Mouse (Mus musculus): ENCODE data around the gene U2af2. TPM values are rescaled to one million over a fixed set of nuclear protein-coding genes. Genes with fewer than 3 reads are reported as not detected.

U2af2 gene
- total and polyA plus RNA-seq, 2 experiments, result 30.4 to 90.4 TPM

DNA sequence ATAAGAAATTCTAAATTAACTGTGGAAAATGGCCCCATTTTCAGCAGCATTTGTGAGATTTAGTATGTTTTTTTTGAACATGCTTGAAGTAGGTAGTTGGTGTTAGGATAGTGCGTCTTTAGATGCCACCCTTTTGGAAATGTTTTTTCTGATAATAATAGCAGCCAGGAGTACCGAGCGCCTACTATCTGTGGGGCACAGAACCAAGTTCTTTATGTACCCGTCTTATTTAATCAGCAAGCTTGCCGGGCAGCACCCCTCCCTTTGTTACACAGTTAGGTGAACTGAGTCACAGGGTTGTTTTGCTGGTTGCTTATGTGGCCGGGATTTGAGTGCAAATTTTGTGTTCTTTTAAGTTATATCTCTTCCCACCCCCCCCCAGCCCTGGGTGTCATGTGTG is 19.3 kb downstream of the U2af2 start:
- Histone ChIP-seq H3K36me3 (ENCODE audit: control insufficient read depth, insufficient read depth, low read length) (peaks cover 32% of the 10 kb centered on the region), H3K79me2 (ENCODE audit: control insufficient read depth, insufficient read depth, low read length) (peaks cover 30% of the 10 kb centered on the region), H3K9ac (ENCODE audit: low read depth, low read length) (peak overlapping the region; percentile 10; the same call in 1 of the 2 replicates), H3K27me3 (ENCODE audit: control insufficient read depth, insufficient read depth, low read length) (no peaks in the 10 kb centered on the region), H3K4me3 (ENCODE audit: insufficient read depth, low read depth, low read length) (peak overlapping the region; percentile 97), H3K4me1 (ENCODE audit: control insufficient read depth, insufficient read depth, low read length) (peaks cover 22% of the 10 kb centered on the region), H3K27ac (replicated peaks; ENCODE audit: insufficient read depth, low read depth, low read length) (no peak overlapping the region; the same call in 1 of the 2 replicates)
- WGBS, result 9% methylated on average over 6 of the region's 6 CpGs
- TF ChIP-seq CTCF (IDR thresholded peaks at IDR 0.05; ENCODE audit: low read depth, low read length), result no peak
- TF ChIP-seq POLR2A (IDR thresholded peaks at IDR 0.05; ENCODE audit: extremely low read depth, insufficient read depth, low read length), result no peak
- DNase-seq (ENCODE audit: extremely low read depth, low read depth, low spot score), result peak; percentile 45

GRCm38 (mm10) chr7:5081939-5082338 is 20.0 kb downstream of the U2af2 start:
- peaks cover 26% of the 10 kb centered on the region for H3K4me1 ChIP-seq (ENCODE audit: control insufficient read depth, insufficient read depth, low read length)
- H3K79me2 ChIP-seq (ENCODE audit: control insufficient read depth, insufficient read depth, low read length), result peaks cover 33% of the 10 kb centered on the region
- TF ChIP-seq POLR2A (IDR thresholded peaks at IDR 0.05; ENCODE audit: extremely low read depth, insufficient read depth, low read length), result no peak
- no peak for TF ChIP-seq CTCF (IDR thresholded peaks at IDR 0.05; ENCODE audit: low read depth, low read length)
- no peak overlapping the region for H3K27ac ChIP-seq (replicated peaks; ENCODE audit: insufficient read depth, low read depth, low read length)
- no peak overlapping the region for H3K4me3 ChIP-seq (ENCODE audit: insufficient read depth, low read depth, low read length)
- 74% methylated on average over 2 of the region's 2 CpGs for WGBS
- H3K27me3 ChIP-seq (ENCODE audit: control insufficient read depth, insufficient read depth, low read length), result no peaks in the 10 kb centered on the region
- no peak for DNase-seq (ENCODE audit: extremely low read depth, low read depth, low spot score)
- H3K36me3 ChIP-seq (ENCODE audit: control insufficient read depth, insufficient read depth, low read length), result peaks cover 26% of the 10 kb centered on the region
- H3K9ac ChIP-seq (ENCODE audit: low read depth, low read length), result no peak overlapping the region

DNA sequence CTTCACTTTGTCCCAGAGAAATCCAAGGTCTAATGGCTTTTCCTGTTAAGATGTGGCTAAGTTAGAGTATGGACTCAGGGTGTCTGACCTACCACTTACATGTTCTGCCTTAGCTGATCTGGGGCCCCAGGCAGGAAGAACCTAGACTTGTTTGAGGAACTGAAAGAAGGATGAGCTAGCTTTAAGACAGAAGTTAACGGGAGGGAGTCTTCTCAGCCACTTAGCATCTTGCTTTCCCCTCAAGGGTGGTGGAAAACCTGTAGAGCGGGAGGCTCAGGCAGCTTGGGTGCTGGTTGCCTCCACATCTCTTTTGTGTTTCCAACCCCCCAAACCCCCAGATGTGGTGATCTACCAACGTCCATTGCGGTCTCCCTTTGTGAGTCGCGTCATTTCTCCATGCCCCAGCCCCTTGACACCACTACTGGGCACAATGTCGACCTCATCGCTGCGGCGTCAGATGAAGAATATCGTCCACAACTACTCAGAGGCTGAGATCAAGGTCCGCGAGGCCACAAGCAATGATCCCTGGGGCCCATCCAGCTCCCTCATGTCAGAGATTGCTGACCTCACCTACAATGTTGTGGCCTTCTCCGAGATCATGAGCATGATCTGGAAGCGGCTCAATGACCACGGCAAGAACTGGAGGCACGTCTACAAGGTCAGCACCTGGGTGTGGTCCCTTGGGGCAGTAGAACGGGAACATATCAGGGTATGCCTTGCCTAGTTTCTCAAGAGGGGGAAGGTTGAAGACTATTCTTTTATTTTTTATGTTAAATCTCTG is 21.6 kb downstream of the U2af2 start:
- H3K4me1 ChIP-seq (ENCODE audit: control insufficient read depth, insufficient read depth, low read length), result peaks cover 33% of the 10 kb centered on the region

DNA sequence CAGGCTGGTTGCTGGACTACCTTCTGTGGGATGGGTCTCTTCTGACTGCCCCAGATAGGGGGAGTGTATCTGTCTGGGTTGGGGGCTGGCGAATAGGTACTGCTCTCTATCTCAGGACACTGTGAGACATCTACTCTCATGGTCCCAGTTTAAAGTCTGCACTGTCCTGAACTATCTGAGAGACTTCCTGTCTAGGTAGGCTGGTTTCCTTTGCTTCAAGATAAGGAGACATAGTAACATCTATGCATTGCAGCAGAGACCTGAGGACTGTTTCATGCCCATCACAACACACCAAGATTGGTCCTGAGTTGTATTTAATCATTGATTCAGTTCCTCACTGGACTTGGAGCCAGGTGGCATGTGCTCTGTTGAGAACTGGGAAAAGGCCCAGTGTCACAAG is 23.6 kb downstream of the U2af2 start:
- peaks cover 39% of the 10 kb centered on the region for H3K79me2 ChIP-seq (ENCODE audit: control insufficient read depth, insufficient read depth, low read length)
- no peaks in the 10 kb centered on the region for H3K27me3 ChIP-seq (ENCODE audit: control insufficient read depth, insufficient read depth, low read length)
- no peak for TF ChIP-seq CTCF (IDR thresholded peaks at IDR 0.05; ENCODE audit: low read depth, low read length)
- no peak for TF ChIP-seq POLR2A (IDR thresholded peaks at IDR 0.05; ENCODE audit: extremely low read depth, insufficient read depth, low read length)
- no peak overlapping the region for H3K27ac ChIP-seq (replicated peaks; ENCODE audit: insufficient read depth, low read depth, low read length)
- peaks cover 33% of the 10 kb centered on the region for H3K4me1 ChIP-seq (ENCODE audit: control insufficient read depth, insufficient read depth, low read length)
- H3K9ac ChIP-seq (ENCODE audit: low read depth, low read length), result no peak overlapping the region
- no peak for DNase-seq (ENCODE audit: extremely low read depth, low read depth, low spot score)
- H3K36me3 ChIP-seq (ENCODE audit: control insufficient read depth, insufficient read depth, low read length), result peaks cover 9% of the 10 kb centered on the region; the same call in 1 of the 2 replicates
- no peak overlapping the region for H3K4me3 ChIP-seq (ENCODE audit: insufficient read depth, low read depth, low read length)
- 70% methylated on average over 1 of the region's 1 CpGs for WGBS

More for the DNA sequence above, 21.6 kb downstream of the U2af2 start:
- Histone ChIP-seq H3K27me3 (ENCODE audit: control insufficient read depth, insufficient read depth, low read length) (no peaks in the 10 kb centered on the region), H3K36me3 (ENCODE audit: control insufficient read depth, insufficient read depth, low read length) (peaks cover 13% of the 10 kb centered on the region; the same call in 1 of the 2 replicates), H3K27ac (replicated peaks; ENCODE audit: insufficient read depth, low read depth, low read length) (peak overlapping the region; percentile 2), H3K4me3 (ENCODE audit: insufficient read depth, low read depth, low read length) (no peak overlapping the region), H3K9ac (ENCODE audit: low read depth, low read length) (no peak overlapping the region), H3K79me2 (ENCODE audit: control insufficient read depth, insufficient read depth, low read length) (peaks cover 33% of the 10 kb centered on the region)
- DNase-seq (ENCODE audit: extremely low read depth, low read depth, low spot score), result peak; percentile 81
- 41% methylated on average over 18 of the region's 18 CpGs for WGBS
- no peak for TF ChIP-seq POLR2A (IDR thresholded peaks at IDR 0.05; ENCODE audit: extremely low read depth, insufficient read depth, low read length)
- no peak for TF ChIP-seq CTCF (IDR thresholded peaks at IDR 0.05; ENCODE audit: low read depth, low read length)

- TF ChIP-seq CTCF (IDR thresholded peaks at IDR 0.05; ENCODE audit: low read depth, low read length) (no peak), POLR2A (IDR thresholded peaks at IDR 0.05; ENCODE audit: extremely low read depth, insufficient read depth, low read length) (no peak)
- H3K27ac ChIP-seq (replicated peaks; ENCODE audit: insufficient read depth, low read depth, low read length), result no peak overlapping the region
- H3K79me2 ChIP-seq (ENCODE audit: control insufficient read depth, insufficient read depth, low read length), result peaks cover 34% of the 10 kb centered on the region; the same call in 1 of the 2 replicates
- WGBS, result 62% methylated on average over 5 of the region's 5 CpGs
- DNase-seq (ENCODE audit: extremely low read depth, low read depth, low spot score), result no peak
- no peak overlapping the region for H3K4me3 ChIP-seq (ENCODE audit: insufficient read depth, low read depth, low read length)
- no peak overlapping the region for H3K9ac ChIP-seq (ENCODE audit: low read depth, low read length)
- H3K27me3 ChIP-seq (ENCODE audit: control insufficient read depth, insufficient read depth, low read length), result no peaks in the 10 kb centered on the region
- H3K36me3 ChIP-seq (ENCODE audit: control insufficient read depth, insufficient read depth, low read length), result peaks cover 9% of the 10 kb centered on the region; the same call in 1 of the 2 replicates
- H3K4me1 ChIP-seq (ENCODE audit: control insufficient read depth, insufficient read depth, low read length), result peaks cover 33% of the 10 kb centered on the region
These were observed 25.0 kb downstream of the U2af2 start for GRCm38 (mm10) chr7:5086921-5087440.
